Mouse (Mus musculus): Measurements from ENCODE around the gene Samd13. TPM values are rescaled to one million over a fixed set of nuclear protein-coding genes. Genes with fewer than 3 reads are reported as not detected.

Samd13 gene
- total RNA-seq, 2 experiments from 2014 or later = 0.57 to 1.7 TPM

DNA sequence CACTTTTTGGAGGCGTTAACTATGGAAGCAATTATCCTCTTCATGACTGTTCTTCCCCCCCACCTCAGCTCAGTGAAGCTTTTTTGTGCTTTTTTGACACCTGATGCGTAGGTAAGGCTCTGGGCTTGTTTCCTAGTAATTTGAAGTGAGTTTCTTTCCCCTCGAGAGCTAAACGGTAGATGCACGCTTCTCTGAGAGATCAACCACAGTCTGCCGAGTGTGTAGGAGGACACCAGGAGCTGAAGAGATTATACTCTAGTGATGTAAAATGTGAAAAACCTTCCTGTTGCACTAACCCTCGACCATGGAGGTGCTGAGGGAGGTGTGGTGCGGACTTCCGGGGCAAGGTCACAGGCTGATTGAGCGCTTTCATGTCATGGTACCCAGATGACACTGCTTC lies 65.3 kb downstream of the Samd13 start:
- intact Hi-C loops (cut with DNase I; ENCODE audit: low total_unique reads) = no loop called here
- no peak for DNase-seq

DNA sequence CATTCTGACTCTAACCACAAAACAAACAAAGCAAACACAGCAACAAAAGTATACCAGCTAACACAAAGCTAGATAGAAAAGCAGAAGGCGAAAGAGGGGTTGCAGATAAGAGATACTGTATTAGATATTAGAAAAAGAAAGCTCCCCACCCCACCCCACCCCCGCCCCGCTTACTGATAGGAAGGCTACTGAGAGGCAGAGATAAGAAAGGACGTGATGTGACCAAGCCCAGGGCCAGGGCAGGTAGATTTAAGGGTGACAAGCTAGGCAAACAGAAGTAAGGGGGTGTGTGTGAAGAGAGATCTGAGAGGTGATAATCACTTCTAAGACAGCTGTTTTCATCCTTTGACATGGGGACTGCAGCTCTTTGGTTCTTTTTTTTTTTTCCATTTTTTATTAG lies 67.0 kb downstream of the Samd13 start:
- intact Hi-C loops (cut with DNase I; ENCODE audit: low total_unique reads) = no loop called here
- DNase-seq = no peak

DNA sequence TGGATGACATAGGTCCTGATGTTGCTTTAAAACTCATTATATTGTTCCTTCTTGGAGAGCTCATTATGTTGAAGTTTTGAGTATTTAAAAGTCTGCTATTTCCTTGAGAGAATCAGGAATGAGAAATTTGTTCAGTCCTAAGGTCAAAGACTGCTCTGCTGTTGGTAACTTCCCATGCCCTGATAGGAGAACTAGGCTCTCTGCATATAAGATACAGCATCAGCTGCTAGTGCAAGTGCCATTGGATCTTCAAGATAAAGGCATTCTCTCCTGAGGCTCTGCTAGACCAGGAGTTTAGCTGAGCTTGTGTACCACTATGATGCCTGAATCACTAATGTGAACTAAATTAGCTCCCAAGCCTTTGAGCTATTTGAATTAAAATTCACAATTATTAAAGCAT lies 67.4 kb downstream of the Samd13 start:
- DNase-seq = no peak
- intact Hi-C loops (cut with DNase I; ENCODE audit: low total_unique reads) = no loop called here

DNA sequence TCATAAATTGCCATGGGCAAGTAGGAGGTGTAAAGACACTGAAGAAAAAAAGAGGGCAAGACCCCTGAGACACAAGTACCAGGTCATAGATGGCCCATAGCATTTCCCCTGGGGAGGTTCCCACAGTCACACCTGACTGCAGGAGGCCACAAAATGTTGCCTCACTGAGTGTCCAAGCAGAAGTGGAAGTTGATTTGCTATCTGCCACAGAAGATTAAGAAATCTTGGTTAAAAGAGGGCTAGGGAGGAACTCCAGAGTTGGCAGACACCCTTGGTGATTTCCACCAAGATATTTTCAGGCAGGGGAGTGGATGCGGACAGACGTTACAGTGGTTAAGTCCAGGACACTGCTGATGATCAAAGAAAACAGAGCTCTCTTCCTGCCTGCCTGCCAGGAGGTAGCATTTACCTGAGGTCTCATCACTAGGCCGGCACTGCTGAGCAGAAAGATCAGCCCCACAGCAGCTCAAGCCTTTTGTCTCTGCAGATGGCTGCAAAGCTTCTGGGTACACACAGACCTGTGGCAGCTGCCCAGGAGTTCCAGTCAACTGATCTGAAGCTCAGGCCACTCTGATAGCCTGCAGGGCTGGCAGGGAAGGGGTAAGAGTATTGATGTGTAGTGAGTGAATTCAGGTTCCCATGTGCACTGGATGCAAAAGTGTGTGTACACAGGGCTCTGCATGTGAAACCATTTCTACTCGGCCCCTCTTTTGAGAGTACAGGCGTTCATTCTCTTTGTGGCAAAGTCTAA lies 68.7 kb downstream of the Samd13 start:
- no peak for DNase-seq
- intact Hi-C loops (cut with DNase I; ENCODE audit: low total_unique reads) = no loop called here

DNA sequence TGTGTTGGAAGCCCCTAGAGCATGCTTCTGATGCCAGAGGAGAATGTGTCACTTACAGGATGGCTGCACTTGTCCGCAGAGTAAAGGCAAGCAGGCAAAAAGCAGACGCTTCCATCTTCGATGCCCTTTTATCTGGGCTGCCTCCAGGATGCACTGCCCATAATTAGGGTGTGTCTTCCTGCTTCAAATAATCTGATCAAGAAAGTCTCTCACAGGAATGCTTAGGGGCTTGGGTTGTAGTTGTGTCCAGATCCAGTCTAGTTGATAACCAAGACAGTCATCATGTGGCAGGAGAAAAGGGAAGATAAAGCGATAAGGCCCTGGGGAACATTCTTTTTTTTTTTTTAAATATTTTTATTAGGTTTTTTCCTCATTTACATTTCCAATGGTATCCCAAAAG lies 69.9 kb downstream of the Samd13 start, which contains the start of gene Dnase2b:
Gene Dnase2b (minus strand): TSS at position 101 of the 400 bp plus-strand sequence.
- no peak for DNase-seq
- intact Hi-C loops (cut with DNase I; ENCODE audit: low total_unique reads) = no loop called here

DNA sequence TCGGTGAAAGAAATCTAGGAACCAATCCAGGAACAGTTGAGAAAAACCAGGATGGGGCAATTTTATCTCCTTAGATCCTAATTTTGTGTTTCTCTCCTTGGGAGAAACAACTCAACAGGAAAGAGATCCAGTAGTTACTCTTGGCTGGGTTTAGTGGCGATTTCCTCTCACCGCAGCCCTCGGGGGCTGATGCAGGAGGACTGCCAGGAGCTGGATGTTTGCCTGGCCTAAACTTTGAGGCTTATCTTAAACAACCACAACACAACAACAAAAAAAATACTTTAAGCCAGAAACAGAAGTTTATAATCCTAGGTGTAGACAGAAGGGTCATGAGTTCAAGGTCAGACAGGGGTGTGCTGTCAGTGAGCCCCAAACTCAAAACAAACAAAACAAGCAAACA lies 73.6 kb downstream of the Samd13 start:
- DNase-seq = peak; percentile 11
- intact Hi-C loops (cut with DNase I; ENCODE audit: low total_unique reads) = no loop called here

DNA sequence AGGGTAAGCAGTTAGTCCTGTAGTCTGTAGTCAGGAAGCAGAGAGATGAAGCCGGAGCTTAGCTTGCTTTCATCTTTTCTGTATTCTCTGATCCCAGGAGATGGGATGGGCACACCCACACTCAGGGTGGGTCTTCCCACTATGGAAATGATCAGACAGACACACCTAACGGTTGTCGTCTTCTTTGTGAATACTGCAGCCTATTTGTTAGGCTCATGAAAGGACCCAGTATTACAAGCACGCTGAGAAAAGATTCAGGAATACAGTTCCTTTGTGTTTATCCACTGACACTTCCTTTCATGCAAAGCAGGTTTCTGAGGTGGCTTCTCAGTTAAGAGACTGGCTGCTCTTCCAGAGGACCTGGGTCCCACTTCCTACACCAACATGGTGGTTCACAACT lies 74.1 kb downstream of the Samd13 start:
- intact Hi-C loops (cut with DNase I; ENCODE audit: low total_unique reads) = no loop called here

DNA sequence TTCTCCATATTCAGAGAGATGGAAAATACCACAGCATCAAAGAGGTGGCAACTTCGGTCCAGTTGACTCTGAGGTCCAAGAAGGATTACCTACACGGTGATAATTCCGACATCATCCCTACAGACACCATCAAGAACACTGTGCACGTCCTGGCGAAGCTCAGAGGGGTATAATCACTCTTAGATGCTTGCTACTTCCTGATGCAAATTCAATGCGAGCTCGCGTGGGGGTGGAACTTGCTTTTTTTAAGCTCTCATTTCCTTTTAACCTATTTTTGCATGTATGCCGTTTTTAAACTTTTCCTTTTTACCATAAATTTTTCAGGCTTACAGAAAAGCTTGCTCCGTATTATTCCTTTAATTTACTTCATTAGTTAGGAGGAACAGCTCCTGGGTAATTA lies 75.1 kb downstream of the Samd13 start:
- no peak for DNase-seq
- intact Hi-C loops (cut with DNase I; ENCODE audit: low total_unique reads) = no loop called here

More for the DNA sequence above, 74.1 kb downstream of the Samd13 start:
- no peak for DNase-seq

DNA sequence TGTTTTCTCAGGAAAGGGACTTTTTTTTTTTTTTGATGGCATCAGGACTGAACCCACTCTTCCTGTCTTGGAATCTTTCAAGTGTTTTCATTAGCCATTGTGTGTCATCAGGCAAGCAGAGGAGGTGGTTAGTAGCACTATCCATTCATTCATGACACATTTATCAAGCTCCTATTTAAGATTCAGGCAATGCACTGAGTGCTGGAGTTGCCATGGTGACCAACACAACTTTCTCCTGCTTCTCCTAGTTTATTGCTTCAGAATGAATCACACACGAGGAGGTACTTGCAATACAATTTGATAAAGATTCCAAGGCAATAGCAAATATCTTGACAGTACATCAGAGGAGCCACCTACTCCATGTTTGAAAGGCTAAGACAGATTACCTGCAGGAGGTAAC lies 78.0 kb downstream of the Samd13 start:
- intact Hi-C loops (cut with DNase I; ENCODE audit: low total_unique reads) = no loop called here
- DNase-seq = no peak

DNA sequence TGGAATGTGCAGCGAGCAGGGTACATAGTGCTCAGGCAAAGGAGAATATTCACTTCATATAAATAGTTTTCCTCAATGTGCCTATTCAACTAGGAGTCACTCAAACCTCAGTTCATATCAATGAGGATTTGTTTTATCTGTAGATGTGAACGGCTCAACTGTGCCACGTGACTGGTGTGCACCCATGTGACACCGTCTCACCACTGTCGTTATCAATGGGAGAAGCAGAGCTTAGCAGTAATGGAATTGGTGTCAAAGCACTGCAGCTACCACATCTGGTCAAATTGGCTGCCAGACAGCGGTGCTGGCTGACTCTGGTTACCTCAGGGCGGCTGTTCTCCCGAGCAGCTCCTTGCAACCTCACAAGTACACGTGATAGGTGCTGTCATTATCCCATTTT lies 80.7 kb downstream of the Samd13 start:
- DNase-seq = no peak
- intact Hi-C loops (cut with DNase I; ENCODE audit: low total_unique reads) = no loop called here

DNA sequence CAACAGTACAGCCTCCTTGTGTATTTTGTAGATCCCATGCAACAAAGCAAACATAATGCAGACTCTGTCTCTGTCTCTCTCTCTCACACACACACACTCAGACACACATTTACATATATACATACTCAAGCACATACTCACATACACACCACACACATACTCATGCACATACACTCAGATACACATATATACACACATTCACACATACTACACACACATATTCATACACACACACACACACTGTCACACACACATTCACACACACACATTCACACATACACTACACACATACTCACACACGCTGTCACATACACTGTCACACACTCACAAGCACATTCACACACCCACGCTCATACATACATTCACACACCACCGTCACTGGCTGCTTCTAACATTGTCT lies 82.9 kb downstream of the Samd13 start:
- intact Hi-C loops (cut with DNase I; ENCODE audit: low total_unique reads) = no loop called here
- DNase-seq = no peak

DNA sequence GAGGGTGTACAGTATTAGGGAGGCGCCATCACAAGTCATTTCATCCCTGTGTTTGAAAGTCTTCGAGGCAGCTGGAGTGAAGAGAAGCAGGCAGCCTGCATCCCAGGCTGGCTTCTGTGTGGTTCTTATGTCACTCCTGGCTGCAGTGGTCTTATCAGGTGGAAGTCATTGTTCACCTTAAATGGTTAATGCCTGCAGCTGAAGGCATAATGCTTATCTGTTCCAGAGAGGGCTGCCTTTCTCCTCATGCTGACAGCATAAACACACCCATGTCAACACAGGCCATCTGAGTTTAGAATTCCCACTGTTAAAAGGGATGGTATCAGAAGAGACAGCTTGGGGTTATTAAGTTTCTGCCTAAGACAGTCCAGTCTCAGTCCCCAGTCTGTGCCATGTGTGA lies 84.2 kb downstream of the Samd13 start:
- DNase-seq = no peak
- intact Hi-C loops (cut with DNase I; ENCODE audit: low total_unique reads) = no loop called here

DNA sequence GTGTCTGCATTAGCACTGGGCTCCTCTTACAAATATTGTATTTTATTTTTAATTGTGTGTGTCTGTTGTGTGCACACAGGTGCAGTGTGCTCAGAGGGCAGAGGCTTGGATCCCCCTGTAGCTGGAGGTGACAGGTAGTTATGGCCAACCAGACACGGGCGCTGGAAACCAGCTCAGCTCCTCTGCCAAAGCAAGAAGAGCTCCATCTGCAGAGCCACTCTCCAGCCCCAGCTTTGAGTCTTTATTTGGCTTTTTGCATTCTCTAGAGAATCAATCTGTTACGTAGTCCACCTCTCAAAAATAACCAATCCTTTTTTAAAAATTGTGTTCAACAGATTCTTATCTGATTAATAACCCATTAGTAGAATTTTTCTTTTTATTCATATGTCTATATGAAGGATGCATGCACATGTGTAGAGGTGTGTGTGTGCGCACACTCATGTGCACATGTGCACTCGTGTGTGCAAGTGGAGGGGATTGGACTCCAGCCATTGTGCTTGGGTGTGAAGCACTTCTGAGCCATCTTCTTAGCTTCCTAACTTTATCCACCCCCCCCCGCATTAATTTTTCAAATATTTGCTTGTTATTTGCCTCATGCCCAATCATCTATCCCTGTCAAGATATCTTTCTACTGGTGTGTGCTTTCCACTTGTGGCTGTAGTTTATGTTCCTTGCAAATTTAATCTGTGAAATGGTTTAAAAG lies 86.0 kb downstream of the Samd13 start:
- intact Hi-C loops (cut with DNase I; ENCODE audit: low total_unique reads) = no loop called here
- no peak for DNase-seq

DNA sequence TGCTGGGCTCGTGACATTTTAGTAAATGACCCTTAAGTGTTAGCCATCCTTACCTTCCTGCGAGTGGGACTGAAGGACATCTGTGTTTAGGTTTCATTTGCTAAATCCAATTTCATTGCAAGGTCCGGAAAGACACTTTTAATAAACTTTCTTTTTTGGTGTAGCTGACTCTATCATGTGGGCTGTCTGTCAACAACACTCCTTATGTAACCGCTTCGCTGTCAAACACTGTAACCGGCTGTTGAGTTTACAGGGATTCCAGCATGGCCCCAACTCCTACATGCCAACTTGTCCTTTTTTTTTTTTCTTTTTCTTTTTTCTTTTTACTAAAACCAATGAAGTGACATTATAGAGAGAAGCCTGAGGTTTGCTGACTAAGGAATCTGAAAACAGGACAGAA lies 87.0 kb downstream of the Samd13 start:
- intact Hi-C loops (cut with DNase I; ENCODE audit: low total_unique reads) = no loop called here
- no peak for DNase-seq

DNA sequence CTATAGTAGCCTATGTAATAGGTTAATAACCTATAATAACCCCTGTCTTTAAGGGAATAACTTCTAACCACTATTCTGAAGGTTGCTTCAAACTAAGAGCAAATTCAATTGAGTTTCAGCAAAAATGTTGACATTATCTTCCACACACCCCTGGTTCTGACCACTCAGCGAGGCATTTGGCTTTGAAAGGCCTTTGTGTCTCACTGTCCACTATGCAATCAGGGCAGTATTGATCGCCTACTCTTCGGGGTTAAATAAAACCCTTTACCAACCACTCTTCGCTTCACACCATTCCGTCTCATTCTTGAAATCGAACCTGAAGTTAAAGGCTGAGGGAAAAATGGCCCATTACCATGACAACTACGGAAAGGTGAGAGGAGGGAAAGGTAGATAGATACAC lies 88.5 kb downstream of the Samd13 start:
- DNase-seq = no peak
- intact Hi-C loops (cut with DNase I; ENCODE audit: low total_unique reads) = no loop called here

DNA sequence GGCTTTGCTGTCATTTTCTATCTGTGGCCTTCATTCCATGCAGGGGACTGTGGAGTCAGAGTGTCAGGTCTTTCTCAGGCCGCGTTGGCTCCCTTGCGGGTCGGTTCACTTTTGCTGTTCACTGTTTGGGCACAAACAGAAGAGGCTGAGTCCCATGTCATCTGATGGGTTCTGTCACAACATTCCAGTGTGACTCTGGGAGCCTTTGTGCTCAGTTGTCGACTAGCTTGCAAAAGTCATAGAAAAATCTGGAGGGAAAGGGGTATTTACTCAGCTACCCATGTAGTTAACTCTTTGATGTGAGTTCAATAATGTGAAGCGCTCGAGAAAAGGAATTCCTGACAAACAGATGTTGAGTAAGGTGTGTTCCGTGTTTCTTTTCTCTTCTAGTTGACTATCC lies 89.0 kb downstream of the Samd13 start:
- intact Hi-C loops (cut with DNase I; ENCODE audit: low total_unique reads) = no loop called here
- no peak for DNase-seq

DNA sequence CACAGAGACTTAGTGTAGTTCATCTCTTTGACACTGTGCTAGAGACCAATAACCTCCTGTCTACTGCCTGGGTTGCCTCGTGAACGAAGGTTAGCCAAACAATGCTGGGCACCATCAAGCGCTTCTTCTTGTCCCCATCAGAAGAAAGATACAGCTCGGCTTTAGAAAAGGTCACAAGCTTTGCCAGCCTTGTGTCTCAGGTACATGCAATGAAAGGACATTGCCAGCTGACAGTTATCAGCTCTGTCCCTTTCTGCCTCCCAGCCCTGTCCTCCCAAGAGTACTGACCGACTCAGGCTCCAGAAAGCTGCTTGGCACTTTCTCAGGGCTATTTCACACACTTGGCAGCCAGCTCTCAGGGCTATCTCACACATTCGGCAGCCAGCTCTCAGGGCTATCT lies 90.0 kb downstream of the Samd13 start:
- no peak for DNase-seq
- intact Hi-C loops (cut with DNase I; ENCODE audit: low total_unique reads) = no loop called here

Data from gastrocnemius, postnatal 14 days (tissue).